Mouse (Mus musculus) cerebellum, adult 11 months (tissue): ENCODE measurements around the gene Rnf19b.

ENCODE experiments used
- DNase-seq: peaks from one replicate; pipeline ENCODE4 v3.0.0; 2022

Gene Rnf19b

DNA sequence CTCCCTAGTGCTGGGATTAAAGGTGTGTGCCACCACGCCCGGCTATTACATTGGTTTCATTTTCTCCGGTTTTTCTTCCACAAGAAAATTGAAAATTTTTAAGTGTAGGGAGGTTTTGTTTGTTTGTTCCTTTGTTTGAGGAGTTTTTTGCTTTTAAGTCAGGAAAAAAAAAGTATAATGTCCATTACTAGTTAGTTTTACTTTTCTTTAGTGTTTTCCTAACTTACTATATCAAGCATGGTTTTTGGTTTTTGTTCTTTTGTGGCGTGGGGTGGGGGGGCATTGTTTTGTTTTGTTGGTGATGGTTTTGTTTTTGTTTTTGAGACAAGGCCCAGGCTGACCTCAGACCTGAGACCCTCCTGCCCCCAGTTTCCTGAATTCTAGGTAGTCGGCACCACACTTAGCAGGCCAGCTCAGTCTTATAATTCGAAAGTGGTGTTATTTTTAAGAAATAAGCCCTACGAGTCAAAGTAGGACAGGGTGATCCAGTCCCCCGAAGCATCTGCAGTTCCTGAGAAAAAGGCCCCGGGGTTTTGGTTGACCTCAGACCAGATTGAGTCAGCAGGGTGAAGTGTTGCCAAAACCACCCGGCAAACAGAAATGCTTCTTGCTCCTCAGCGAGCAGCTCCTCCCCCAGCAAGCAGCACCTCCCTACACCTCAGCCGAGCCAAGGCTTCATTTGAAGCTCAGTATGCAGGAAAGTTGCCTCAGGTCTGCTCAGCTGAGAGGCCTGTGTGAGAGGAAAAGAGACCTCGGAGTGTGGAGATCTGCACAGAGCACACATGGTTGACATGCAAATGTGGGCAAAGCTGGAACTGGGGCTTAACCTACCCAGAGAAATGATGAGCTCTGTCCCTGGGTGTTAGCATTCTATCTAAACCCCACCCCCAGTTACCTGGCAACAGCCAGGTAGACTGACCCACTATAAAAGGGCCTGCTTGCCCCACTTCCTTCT is 23.1 kb upstream of the Rnf19b start:
- DNase-seq: no peak

DNA sequence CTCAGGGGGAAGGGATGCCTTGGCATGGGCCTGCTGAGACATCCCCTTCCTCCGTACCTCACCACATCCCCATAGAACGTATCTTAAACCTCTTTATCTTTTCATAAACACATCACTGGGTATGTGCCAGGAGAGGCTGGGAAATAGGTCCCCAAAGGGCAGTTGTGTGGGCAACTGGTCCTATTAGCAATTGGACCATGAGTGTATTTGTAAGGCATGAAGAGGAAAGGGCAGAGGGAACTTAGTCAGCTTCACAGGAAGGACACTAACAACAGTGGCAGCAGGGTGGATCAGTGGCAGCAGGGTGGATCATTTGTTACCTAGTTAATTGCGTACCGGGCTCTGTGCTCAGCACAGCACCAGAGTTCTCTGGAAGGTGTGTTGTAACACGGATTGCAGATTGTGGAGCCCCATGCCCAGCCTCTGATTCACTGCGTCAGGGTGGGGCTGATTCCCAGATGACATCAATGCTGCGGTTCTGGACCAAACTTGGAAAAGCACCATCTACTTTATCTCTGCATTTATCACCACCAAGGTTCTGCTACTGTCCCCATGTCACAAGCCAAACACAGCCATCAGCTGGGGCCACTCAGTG is 22.1 kb upstream of the Rnf19b start:
- no peak for DNase-seq

DNA sequence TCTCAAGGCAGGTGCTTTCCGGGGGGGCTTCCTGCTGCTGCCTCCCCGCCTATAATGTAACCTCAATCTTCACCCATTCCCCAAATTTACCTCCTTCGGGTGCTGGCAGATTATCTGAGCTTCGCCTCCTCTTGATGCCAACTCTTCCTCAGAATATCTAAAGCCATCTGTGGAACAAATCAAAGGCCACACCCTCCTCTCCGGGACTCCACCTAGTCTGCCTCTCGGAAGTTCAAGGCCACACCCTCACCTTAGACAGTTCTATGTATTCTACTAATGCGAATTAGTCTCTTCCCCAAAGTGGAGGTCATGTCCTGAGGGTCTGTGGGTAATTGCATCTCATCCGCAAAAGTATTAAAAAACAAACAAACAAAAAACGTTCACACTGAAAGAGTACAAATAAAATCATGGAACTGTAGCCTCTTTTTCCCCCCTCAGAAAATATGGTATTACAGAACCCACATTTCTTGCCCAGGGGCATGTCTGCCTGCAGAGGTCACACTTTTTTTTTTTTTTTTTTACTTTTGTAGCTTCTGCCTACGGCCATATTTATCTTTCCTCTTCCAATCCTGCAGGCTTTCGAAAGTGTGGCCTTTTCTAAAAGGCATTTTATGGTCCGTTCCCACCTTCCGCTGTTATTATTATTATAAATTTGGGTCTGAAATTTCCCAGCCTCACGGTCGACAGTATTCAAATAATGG is 10.2 kb upstream of the Rnf19b start:
- DNase-seq: no peak

DNA sequence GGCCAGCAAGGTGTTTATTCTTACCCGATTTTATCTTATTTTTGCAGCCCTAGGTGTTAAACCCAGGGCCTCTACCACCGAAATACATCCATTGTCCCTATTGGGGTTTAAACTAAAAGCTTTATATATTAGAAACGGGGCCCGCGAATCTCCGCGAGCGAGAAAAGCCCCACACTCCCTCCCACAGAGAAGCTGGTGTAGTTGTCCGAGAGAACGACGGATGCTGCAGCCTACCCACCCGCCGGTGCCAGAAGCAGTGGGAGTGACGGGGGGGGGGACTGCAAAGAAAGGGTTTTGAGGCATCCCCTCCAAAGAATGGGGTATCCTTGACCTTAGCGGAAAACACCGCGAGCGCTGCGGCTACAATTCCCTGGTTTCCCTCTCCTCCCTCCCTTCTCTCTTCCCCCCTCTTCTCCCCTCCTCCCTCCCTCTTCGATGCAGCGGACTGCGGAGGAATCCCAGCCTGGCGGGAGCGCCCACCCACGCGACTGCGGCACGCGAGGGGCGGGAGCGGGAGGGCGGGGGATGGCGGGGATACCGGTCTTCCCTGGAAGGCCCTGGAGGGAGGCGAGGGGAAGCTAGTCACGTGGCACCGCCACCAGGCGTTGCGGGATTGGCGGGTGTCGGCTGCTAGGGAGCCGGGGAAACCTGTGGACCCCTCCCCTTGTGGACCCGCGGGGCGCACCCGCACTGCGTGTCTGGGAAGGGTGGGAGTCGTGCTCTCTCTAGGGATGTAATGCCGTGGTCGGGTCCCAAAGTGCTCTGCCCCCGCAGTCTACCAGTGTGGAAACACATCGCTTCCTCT is 9.4 kb upstream of the Rnf19b start:
- DNase-seq: peak; percentile 88

- peak; percentile 43 for DNase-seq
Measured at GRCm38 (mm10) chr4:129049306-129050011, 8.6 kb upstream of the Rnf19b start.

DNA sequence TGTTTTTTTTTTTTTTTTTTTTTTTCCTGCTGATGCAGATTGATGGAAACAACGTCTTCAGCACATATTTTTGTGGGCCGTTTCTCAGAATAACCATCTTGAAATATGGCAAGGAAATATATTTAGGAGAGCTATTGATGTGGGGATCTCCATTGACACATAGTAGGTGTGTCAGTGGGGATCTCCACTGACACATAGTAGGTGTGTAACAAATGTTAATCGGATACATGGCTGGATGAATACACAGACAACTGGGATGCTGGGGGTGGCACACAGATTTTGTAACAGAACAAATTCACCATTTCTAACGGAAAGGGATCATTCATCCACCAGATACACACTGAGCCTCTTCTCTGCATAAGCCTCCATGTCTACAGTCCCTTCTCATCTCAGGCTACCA is 7.7 kb upstream of the Rnf19b start:
- DNase-seq: no peak

DNA sequence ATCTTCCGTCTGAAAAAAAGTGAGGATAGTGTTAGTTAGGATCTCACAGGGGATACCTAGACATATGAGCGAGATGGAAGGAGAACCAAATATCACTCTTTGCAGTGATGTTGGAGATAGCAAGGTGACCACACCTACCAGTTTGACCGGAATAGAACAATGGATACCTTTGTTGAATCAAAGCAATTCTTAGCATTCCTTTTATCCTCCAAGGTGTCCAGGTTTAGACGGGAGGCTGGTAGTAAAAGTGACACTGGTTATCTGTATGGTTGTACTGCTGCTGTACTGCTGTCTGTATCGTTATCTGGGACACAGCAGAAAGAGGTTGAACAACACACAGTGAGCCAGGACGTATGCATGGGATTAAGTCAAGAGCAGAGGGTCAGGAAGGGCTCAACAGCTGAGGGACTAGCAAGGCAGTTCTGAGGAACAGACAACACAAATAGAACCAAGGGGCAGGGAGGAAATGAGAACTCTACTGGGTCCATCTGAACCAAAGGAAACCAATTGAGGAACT is 7.1 kb upstream of the Rnf19b start:
- no peak for DNase-seq

DNA sequence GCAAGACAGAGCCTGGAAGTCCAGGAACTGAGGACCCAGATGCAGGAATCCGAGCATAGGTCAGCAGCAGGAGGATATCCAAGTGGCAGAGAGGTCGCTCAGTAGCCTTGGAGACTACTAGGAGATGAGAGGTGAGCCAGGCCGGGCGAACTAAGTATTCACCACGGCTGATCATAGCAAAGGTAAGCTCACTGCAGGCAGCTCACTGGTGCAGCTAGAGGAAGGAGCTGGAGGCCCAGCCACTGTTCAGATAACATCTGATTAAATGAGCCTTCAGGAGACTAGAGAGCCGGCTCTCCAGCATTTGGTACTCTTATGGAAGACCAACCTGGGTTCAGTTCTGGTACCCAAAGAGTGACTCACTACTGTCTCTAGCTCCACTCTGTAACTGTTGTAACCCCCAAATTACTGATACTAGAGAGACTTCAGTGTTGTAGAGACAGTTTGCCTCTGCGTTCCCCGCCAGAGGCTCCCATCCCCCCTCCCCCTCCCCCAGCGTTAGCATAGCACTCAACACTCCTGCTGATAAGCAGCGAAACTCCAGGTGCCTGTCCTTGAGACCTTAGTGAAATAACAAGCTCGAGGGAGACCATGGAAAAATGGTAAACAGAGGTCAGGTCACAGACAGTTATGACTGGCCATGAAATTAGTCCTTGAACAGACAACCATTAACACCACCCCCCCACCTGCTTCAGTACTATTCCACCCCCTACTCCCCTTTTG is 6.4 kb upstream of the Rnf19b start:
- no peak for DNase-seq

- DNase-seq: no peak
Measured at GRCm38 (mm10) chr4:129054757-129055156, 3.3 kb upstream of the Rnf19b start.

GRCm38 (mm10) chr4:129055562-129055961 is 2.5 kb upstream of the Rnf19b start:
- DNase-seq: no peak

DNA sequence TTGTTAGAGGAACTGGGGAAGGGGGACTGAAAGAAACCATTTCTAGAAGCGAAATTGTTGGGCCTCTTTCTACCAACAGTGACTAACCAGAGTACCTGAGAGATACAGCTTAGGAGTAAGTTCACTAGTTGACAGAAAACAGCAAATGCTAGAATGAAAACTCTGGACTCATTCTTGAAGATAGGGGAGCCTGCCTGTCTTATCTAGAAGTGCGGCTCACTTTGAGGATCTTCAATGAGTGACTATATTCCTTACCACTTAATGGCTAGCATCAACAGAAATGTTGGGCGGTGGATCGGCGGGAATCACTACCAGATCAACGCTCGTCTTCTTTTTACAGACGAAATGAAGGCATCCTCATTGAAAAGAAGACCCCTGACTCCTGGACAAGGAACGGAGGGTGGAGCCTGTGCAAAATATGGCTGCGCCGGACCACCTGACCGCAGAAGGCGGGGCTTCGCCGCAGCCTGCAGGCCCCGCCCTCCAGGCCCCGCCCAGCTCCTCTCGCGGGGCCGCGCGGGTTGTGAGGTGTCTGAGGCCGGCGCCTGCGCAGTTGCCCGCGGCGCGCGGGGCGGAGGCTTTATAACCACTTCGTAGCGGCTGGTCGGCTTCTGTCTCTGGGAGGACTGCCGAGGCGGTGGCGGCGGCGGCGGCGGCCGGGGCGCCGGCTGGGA is 401 bp upstream of the Rnf19b start:
- peak; percentile 97 for DNase-seq

DNA sequence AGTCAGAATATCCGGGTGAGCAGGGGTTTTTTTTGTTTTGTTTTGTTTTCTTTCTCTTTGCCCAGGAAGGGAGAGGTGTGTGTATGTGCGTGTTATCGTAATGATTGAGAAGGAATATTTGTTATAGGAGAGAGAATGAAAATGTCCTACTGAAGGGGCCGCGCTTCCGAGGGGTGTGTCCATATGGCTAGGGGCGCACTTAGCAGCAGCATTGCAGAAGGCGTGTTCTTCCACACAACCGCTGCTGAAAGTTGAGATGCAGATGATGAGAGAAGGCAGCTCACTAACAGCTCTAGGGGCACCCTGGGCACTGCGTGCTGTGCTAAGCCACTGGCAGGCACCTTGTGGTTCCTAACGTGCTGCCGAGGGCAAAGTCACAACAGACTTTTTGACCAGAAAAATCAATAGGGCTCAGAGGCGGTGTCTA is 1.1 kb downstream of the Rnf19b start:
- no peak for DNase-seq

DNA sequence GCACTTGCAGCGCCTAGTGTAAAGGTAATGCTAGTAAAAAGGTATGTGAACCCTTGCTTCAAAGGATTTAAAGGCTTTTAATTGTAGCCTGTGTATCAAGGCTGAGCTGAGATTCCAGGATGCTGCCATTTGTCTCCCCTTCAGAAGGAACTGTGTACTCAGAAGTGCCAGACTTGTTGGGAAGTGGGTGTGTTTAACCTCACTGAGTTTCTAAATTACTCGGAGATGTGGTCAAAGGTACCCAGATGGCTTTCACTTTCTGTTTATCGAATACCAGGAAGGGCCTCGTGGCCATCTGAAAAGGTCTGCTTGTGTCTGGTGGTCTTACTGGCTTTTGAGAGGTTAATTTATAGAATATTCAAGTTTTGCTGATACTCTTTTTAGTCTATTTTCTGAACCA is 1.9 kb downstream of the Rnf19b start:
- DNase-seq: no peak

GRCm38 (mm10) chr4:129061486-129061885 is 3.4 kb downstream of the Rnf19b start:
- no peak for DNase-seq

GRCm38 (mm10) chr4:129062281-129063075 is 4.4 kb downstream of the Rnf19b start:
- no peak for DNase-seq

GRCm38 (mm10) chr4:129065688-129066236 is 7.7 kb downstream of the Rnf19b start:
- no peak for DNase-seq

GRCm38 (mm10) chr4:129067638-129068415 is 9.8 kb downstream of the Rnf19b start:
- no peak for DNase-seq

- no peak for DNase-seq
Measured at GRCm38 (mm10) chr4:129068848-129069247, 10.8 kb downstream of the Rnf19b start.

DNA sequence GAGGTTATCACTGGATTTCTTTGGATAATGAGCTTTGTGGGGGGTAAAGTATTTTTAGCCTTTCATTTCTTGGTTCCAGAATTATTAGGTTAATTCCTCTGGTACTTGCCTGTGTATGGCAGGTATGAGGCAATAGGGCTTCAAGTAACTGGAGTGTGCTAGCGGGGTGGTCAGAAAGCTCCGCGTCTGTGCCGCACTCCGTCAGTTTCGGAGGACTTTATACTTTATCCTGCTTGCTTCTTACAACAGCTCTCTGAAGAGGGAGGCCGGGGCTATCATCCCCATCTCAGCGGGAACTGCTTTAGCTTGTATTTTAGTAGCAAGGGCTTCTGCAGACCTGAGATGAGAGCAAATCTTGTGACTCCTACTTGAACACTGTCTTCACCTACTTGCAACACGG is 21.1 kb downstream of the Rnf19b start:
- DNase-seq: no peak
